ENCODE assay signal across 13 mouse cellular contexts in the genomic region with DNA sequence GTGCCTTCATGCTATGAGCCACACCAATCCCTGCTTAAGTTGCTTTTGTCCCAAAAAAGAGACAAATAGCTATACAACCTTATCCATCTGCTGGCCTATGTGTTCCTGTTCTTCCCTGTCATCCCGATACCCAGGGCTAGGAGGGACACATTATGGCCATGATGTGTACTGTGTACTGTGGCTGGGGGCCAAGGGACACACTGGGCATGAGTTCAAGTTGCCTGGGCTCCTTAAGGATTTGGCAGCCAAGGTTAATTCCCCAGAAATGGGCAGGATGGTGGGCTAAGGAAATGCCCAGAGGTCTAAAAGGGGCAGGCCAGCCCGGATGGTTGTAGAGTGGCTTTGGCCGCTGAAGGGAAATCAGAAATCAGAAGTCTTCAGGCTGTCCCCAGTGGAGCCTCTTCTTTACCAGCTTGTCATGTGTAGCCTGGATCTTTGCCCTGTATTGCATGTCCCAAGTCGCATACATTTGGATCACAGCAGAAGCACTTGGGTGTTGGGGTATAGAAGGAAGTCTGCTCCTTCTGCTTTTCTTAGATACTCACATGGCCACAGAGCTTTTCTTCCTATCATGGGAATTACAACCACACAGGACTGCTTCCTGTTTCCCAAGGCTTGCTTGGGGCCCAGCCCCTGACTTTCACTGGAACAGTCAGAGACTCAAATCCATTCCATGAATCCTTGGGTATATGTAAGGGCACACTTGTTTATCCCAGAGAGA. TPM values are rescaled to one million over a fixed set of nuclear protein-coding genes. Genes with fewer than 3 reads are reported as not detected.
DNase-seq lines count a peak whose midpoint lies in the region; ATAC-seq and TF ChIP-seq lines count a peak whose summit lies in the region.
"Had no signal": no experiment of that assay in that cellular context is flagged by ENCODE, and none has a peak within 500 bp of the region (broad histone marks: within the 10 kb centered on the region; RNA-seq: fewer than 3 reads in every experiment).

No protein-coding gene starts in this region.

- H3K9ac ChIP-seq in liver, adult 2 months (ENCODE audit: low read depth, low read length): no peak overlapping the region
- H3K9ac ChIP-seq in heart, embryonic 15.5 days: no peak overlapping the region
- H3K9ac ChIP-seq: limb, embryonic 13.5 days; midbrain, embryonic 13.5 days had no signal

- H3K27me3 ChIP-seq in liver, adult 2 months (ENCODE audit: control insufficient read depth, insufficient read depth, low read length): no peaks in the 10 kb centered on the region
- no peaks in the 10 kb centered on the region for H3K27me3 ChIP-seq in heart, embryonic 15.5 days
- H3K27me3 ChIP-seq: limb, embryonic 13.5 days; midbrain, embryonic 13.5 days had no signal

- no peaks in the 10 kb centered on the region for H3K4me1 ChIP-seq in liver, adult 2 months (ENCODE audit: control insufficient read depth, insufficient read depth, low read length)
- H3K4me1 ChIP-seq in heart, embryonic 15.5 days (replicated peaks): peaks cover 9% of the 10 kb centered on the region; the same call in 1 of the 2 replicates
- H3K4me1 ChIP-seq: limb, embryonic 13.5 days; midbrain, embryonic 13.5 days had no signal

- no peak for TF ChIP-seq POLR2A in liver, adult 2 months (IDR thresholded peaks at IDR 0.05; ENCODE audit: extremely low read depth, insufficient read depth, low read length)

- H3K4me2 ChIP-seq in heart, embryonic 15.5 days: no peak overlapping the region
- H3K4me2 ChIP-seq: limb, embryonic 13.5 days; midbrain, embryonic 13.5 days had no signal

- 0 out of 2 replicates have a peak overlapping the region, but pooled peaks have one; percentile 10 for H3K27ac ChIP-seq in liver, adult 2 months (replicated peaks; ENCODE audit: insufficient read depth, low read depth, low read length)
- H3K27ac ChIP-seq in heart, embryonic 15.5 days: peak overlapping the region; percentile 36; the same call in 1 of the 2 replicates
- H3K27ac ChIP-seq: kidney, postnatal 0 days; limb, embryonic 13.5 days; midbrain, embryonic 13.5 days had no signal

- H3K79me2 ChIP-seq in liver, adult 2 months (ENCODE audit: control insufficient read depth, insufficient read depth, low read length): no peaks in the 10 kb centered on the region

- 57% methylated on average over 4 of the region's 4 CpGs for WGBS in liver, adult 2 months
- whole genome bisulfite sequencing in heart, embryonic 15.5 days: 68% methylated on average over 4 of the region's 4 CpGs

- H3K36me3 ChIP-seq in liver, adult 2 months (ENCODE audit: control insufficient read depth, insufficient read depth, low read length): no peaks in the 10 kb centered on the region
- no peaks in the 10 kb centered on the region for H3K36me3 ChIP-seq in heart, embryonic 15.5 days
- H3K36me3 ChIP-seq: limb, embryonic 13.5 days; midbrain, embryonic 13.5 days had no signal

- DNase-seq in adrenal gland, postnatal 10 days: peak; percentile 71
- no peak for DNase-seq in adrenal gland, postnatal 4 days (ENCODE audit: low spot score in 2 of 2)
- peak; percentile 28 for DNase-seq in liver, adult 2 months (ENCODE audit: extremely low read depth, low read depth, low spot score)
- no peak for DNase-seq in liver
- DNase-seq in ovary, postnatal 14 days (ENCODE audit: low spot score): no peak
- DNase-seq in lung, postnatal 14 days: no peak
- DNase-seq: gastrocnemius, postnatal 36 days had no signal

- no peak for ATAC-seq in heart, embryonic 15.5 days (replicated peaks; ENCODE audit: insufficient number of reproducible peaks, insufficient read depth, low FRiP score, low read depth)
- peak; percentile 63 for ATAC-seq in megakaryocyte, adult 5-6 weeks (ENCODE audit: poor library complexity, severe bottlenecking)
- ATAC-seq: midbrain, embryonic 13.5 days had no signal

- no peak overlapping the region for H3K4me3 ChIP-seq in liver, adult 2 months (ENCODE audit: insufficient read depth, low read depth, low read length)
- H3K4me3 ChIP-seq in heart, embryonic 15.5 days: no peak overlapping the region
- H3K4me3 ChIP-seq: limb, embryonic 13.5 days; midbrain, embryonic 13.5 days had no signal

- no peak for TF ChIP-seq CTCF in liver, adult 2 months (IDR thresholded peaks at IDR 0.05; ENCODE audit: low read depth, low read length)

- no peaks in the 10 kb centered on the region for H3K9me3 ChIP-seq in heart, embryonic 15.5 days (replicated peaks)
- H3K9me3 ChIP-seq: limb, embryonic 13.5 days; midbrain, embryonic 13.5 days had no signal

RNA-seq across cellular contexts. Expression of a gene that starts 5.3 kb away (rescaled TPM):
- 1 to 10 TPM; 1.3 to 1.5 TPM for total RNA-seq in adrenal gland, postnatal 10 days (2021)
- 1 to 10 TPM; 1.9 to 3.3 TPM for total RNA-seq in adrenal gland, postnatal 4 days (2021)
- total RNA-seq in liver, adult 2 months (2014; rRNA removed): 3.0 and 3.6 TPM in 2 replicates
- 0.65 and 1.2 TPM in 2 replicates for polyA plus RNA-seq in liver, adult 2 months (2012; rRNA removed)
- 0.82 and 2.2 TPM in 2 replicates for polyA plus RNA-seq in heart, embryonic 15.5 days (2015; fragmentation: Nextera tagmentation; extraction: Ambion mirVana)
- 38.1 and 38.5 TPM in 2 replicates for total RNA-seq in megakaryocyte, adult 5-6 weeks (2015)
- 71.1 and 83.8 TPM in 2 replicates for total RNA-seq in megakaryocyte, adult 5-6 weeks (2017)

RNA-seq across cellular contexts. Expression of a gene that starts 33.6 kb away (rescaled TPM):
- 10 to 100 TPM; 26.2 to 27.9 TPM for total RNA-seq in adrenal gland, postnatal 10 days (2021)
- total RNA-seq in adrenal gland, postnatal 4 days (2021): 10 to 100 TPM; 17.6 to 41.1 TPM
- total RNA-seq in liver, adult 2 months (2014; rRNA removed): 51.4 and 66.2 TPM in 2 replicates
- polyA plus RNA-seq in liver, adult 2 months (2012; rRNA removed): 87.6 and 93.9 TPM in 2 replicates
- 12.4 and 19.8 TPM in 2 replicates for polyA plus RNA-seq in heart, embryonic 15.5 days (2015; fragmentation: Nextera tagmentation; extraction: Ambion mirVana)
- total RNA-seq in megakaryocyte, adult 5-6 weeks (2015): 0.04 and 0.32 TPM in 2 replicates
- total RNA-seq in megakaryocyte, adult 5-6 weeks (2017): 0.37 and 0.89 TPM in 2 replicates

RNA-seq across cellular contexts. Expression of a gene that starts 49.6 kb away (rescaled TPM):
- total RNA-seq in adrenal gland, postnatal 10 days (2021): 1 to 10 TPM in 1 of 2 experiments, under 1 TPM in 1; 0.63 to 1.6 TPM
- under 1 TPM; 0.73 to 0.76 TPM for total RNA-seq in adrenal gland, postnatal 4 days (2021)
- 1.0 and 1.2 TPM in 2 replicates for total RNA-seq in liver, adult 2 months (2014; rRNA removed)
- 0.35 and 0.46 TPM in 2 replicates for polyA plus RNA-seq in liver, adult 2 months (2012; rRNA removed)
- 0.34 and 0.72 TPM in 2 replicates for polyA plus RNA-seq in heart, embryonic 15.5 days (2015; fragmentation: Nextera tagmentation; extraction: Ambion mirVana)
- 107 TPM in 2 replicates for total RNA-seq in megakaryocyte, adult 5-6 weeks (2015)
- total RNA-seq in megakaryocyte, adult 5-6 weeks (2017): 82.9 and 97.3 TPM in 2 replicates
- total RNA-seq: ES-E14 had no signal

Comparison
In these comparisons a context has a peak if more than half of its experiments do, and no peak if none do; other contexts are left out.
1. DNase-seq: peak in adrenal gland, postnatal 10 days (single experiment) and liver, adult 2 months (single experiment); none in adrenal gland, postnatal 4 days (0 of 2), liver (single experiment), ovary, postnatal 14 days (single experiment) and lung, postnatal 14 days (single experiment).
2. RNA of a gene that starts 33.6 kb away (total RNA-seq): 51.4 to 66.2 TPM in liver, adult 2 months, 17.6 to 41.1 TPM in adrenal gland, postnatal 4 days and 26.2 to 27.9 TPM in adrenal gland, postnatal 10 days; 0.04 to 0.89 TPM in megakaryocyte, adult 5-6 weeks; every median in the first group is over 4 times any median in the second.
3. RNA of a gene that starts 49.6 kb away (total RNA-seq): 82.9 to 107 TPM in megakaryocyte, adult 5-6 weeks; 0.63 to 1.6 TPM in adrenal gland, postnatal 10 days, 1.0 to 1.2 TPM in liver, adult 2 months and 0.73 to 0.76 TPM in adrenal gland, postnatal 4 days; every median in the first group is over 10 times any median in the second.